Mouse (Mus musculus) neutrophil, adult 5-6 weeks (primary cell): ENCODE data around the gene Il1f6. TPM values are rescaled to one million over a fixed set of nuclear protein-coding genes. Genes with fewer than 3 reads are reported as not detected.
"Not testable (repeated sequence)": the region's sequence is repeated elsewhere in the genome, so short reads cannot be mapped to it uniquely, and the experiment has no call there.

ENCODE experiments used
- ATAC-seq: fragments of 151-379, 151-347 bp; 2 replicates; pipeline ENCODE4 v1.8.0; 2017; ENCODE audit warnings: mild to moderate bottlenecking, moderate TSS enrichment; ENCODE audit not compliant: insufficient number of reproducible peaks, poor library complexity, low FRiP score, severe bottlenecking; ENCODE audit errors: extremely low read depth
- total RNA-seq: library from RNA; stranded (forward); fragments of 200-1000 nt; gene quantifications from 2 replicates; pipeline ENCODE4 v1.2.3, GENCODE M21; 2017

Il1f6 gene
- not detected in 2 replicates for total RNA-seq

DNA sequence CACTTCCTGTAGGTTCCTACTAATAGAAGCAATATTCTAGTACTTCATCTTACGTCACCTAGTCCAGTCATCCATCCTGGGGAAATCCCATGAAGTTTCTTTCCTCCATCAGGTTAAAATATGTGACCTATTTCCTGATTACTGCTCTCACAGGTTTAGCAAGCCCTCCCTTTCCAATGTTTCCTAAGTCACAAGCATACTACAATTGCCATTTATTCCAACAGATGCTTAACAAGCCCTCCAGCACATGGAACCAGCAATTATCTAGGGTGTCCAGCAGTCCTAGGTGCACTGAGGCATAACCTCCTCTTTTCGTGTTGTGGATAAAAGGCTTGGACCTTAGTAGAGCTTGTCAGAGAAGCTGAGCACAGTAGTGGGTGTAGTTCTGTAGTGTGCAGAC, at the start of gene Il1f6:
Il1f6 (plus strand) TSS at position 301 of the 400 bp plus-strand sequence.
- ATAC-seq, result no peak

DNA sequence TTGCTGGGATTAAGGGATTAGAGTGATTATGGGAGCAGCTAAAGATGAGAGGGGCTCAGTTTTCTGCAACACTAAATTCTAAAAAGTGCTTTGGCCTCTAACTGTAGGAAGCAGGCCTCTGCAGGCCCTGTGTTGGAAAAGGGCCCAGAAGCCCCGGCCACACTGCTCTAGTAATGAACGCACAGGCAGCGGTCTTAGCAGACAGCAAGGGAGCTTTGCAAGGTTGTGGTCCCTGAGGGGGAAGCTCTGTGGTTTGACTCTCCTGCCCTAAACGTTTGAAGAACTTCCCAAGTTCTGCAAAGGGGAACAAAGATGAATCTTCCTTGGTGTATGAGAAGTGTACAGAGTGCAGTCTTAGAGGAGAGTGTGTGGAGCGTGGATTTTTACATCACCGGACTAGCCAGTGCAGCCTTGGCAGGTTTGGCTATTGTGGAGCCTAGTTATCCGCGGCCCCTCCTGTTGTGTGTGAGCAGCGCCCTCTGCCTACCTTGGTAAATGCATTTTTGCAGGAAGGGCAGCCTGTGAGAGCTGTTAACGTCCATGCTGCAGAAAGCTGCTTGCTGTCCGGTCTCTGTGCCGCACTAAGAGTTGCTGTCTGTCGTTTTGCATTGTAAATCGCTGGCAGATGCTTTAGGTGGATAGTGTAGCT, 33.4 kb upstream of the Il1f6 start:
- peak; percentile 69 for ATAC-seq

DNA sequence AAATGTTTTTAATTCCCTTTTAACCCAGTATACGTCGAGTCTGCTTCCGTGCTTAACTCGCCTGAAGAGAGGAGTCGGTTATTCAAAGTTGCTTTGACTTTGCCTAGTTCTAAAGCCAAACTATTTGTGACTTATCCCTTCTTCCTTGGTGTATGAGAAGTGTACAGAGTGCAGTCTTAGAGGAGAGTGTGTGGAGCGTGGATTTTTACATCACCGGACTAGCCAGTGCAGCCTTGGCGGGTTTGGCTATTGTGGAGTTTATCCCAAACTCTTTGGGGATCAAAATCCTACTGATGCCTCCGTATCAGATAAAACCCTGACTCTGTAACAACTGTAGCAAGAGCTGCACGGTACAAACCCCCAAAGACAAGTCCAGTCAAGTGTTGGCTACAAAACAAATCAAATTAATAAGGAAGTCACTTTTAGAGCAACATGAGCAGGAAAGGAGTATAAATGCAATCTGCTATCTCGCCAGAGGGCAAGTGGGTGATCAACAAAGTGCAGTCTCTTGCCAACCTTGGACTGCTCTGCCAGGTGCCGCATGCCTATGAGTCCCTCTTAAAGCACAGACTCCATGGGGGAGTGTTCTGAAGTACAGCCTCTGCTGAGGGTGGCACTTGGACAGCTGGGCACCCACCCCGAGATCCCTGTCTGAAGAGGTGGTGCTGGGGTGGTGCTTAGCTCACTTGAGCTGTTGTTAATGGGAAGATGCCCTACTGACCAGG, 32.6 kb upstream of the Il1f6 start:
- ATAC-seq, result not testable (repeated sequence)

DNA sequence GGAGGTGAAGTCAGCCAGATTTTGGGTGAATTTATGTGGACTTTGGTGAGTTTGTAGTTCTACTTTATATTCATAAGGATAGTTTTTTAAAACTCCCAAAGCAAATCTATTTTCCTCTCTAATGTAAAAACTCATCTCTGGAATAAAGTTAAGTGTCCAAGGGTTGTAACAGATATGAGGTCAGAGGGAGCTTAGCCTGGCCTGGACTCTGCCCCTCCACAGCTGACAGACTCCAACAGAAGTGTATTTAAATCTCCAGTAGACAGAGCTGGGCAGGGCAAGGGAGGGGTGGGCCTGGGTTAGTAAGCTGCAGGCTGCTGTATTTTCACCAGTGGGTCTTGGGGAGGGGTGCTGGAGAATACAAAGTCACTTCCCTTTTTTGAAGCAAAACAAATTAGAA, 31.1 kb upstream of the Il1f6 start:
- not testable (repeated sequence) for ATAC-seq

DNA sequence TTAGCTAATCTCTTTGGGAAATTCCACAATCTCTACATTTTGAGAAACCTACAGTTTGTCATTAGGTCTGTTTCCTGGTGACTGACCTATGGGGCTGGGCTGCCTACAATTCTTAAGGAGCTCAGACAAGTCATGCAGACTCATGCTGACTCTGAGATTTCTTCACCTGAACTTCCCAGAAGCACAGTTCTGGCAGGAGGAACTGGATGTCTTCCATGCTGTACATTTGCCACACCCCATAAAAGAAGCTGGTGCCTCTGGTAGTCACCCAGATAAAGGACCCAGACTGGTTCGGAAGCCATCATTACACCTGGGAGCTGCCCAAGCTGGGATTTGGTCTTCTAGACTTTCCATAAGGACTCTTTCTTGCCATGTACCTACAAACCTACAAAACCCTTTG, 29.0 kb upstream of the Il1f6 start, which contains the start of gene Il1f9:
Il1f9 (plus strand) TSS at position 301 of the 400 bp plus-strand sequence.
- peak; percentile 42 for ATAC-seq

DNA sequence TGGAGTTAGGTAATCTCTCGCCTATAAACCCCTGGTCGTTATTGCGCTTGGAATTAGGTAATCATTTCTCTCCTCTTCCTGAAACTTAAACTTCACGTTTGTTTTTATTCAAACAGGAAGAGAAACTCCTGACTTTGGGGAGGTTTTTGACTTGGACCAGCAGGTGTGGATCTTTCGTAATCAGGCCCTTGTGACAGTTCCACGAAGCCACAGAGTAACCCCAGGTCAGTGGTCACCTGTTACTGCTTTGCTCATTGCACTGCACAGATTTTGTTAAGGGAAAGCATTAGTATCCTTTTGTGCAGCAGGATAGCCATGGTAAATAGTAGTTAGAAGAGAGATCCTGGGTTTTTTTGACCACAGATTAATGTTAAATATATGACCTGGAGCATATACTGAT, 27.6 kb upstream of the Il1f6 start:
- ATAC-seq, result no peak

DNA sequence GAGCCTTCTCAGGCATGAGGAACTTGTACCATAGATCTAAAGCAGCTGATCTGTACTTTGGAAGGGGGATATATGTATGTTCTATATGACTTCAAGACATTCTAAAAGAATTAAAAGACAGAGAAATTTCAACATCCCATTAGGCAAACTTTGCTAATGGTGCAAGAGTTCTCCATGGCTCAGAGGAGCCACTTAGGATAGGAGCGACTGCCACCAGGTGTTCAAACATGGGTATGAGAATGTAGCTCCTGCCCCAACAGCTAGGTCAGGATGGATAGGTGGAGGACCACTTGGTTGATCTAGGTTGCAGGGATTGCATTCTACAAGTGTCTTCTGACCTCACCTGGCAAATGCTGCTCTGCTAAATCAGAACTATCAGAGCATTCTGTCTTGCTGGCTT, 27.0 kb upstream of the Il1f6 start:
- ATAC-seq, result peak; percentile 80

DNA sequence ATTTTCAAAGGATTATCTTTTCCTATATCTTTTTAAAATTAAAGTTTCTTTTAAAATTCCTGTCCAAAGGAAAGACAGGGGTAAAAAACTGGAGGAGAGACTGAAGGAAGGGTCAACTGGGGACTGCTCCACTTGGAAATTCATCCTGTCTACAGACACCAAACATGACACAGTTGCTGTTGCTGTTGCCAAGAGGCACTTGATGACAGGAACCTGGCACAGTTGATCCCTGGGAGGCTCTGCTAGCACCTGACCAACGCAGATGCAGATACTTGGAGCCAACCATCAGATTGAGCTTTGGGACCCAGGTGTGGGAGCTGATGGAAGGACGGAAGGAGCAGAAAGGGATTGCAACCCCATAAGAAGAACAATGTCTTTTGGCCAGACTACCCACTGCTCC, 12.0 kb downstream of the Il1f6 start:
- ATAC-seq, result no peak

DNA sequence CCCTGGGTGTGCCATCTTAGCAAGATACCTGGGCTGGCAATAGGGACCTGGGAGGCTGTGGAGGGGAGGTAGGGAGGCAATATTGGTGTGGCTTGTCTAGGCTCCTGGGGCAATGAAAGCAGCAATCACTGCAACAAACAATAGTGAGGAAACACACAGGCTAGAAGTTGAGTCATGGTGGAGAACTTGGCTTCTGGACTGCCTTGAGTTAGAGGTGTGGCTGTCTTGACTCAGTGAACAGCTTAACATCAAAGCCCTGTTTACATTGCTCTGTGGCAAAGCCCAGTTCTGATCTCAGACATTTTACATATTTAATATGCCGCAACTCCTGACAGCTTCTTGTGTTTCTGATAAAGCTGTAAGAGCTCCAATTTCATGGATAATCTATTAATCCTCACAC, 52.3 kb downstream of the Il1f6 start:
- no peak for ATAC-seq

DNA sequence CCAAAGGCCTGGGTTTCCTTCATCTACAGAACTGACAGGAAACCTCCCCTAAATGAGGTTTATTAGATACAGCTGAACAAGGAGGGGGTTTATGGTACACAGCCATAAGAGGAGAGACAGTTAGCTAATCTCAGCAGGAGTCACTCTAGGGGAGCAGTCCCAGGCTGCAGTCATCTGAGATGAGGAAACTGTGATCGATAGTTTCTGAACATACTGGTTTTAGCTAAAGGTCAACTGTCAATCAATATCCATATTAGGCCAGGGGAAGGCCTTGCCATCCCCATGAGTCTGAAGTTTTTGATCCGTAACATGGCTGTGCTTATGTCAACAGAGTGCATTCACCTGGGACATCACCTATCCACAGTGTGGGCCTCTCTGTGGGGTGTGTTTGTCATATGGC, 58.4 kb downstream of the Il1f6 start:
- ATAC-seq, result no peak

DNA sequence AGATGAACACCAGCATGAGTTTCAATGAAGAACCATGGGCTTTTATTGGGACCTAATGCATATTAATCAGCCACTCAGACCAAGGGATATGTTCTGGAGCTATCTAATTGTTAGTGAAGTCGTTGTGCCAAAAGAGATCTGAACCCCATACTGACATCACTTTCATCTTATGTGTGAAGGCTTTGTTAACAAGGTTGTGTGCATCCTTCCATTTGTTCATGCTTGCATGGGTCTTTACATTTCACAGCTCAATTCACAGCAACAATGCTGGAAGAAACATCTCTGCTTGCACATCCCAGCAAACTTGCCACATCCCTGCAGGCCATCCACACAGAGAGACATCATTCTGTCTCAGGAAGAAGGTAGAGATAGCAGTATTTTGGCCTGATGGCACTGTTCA, 59.9 kb downstream of the Il1f6 start:
- ATAC-seq, result no peak

Other genes with a start within 250 kb of the Il1f6 start
- gene Hnmt, start 166.0 kb upstream of the Il1f6 start, total RNA-seq, result 50.7 and 62.1 TPM in 2 replicates
- not detected in 2 replicates for gene Tbpl2, start 118.8 kb upstream of the Il1f6 start, total RNA-seq
- gene Il1f8, start 62.3 kb upstream of the Il1f6 start, total RNA-seq, result not detected in 2 replicates
- 318 and 323 TPM in 2 replicates for gene Il1f9, start 28.9 kb upstream of the Il1f6 start, total RNA-seq
- gene Il1f5, start 61.5 kb downstream of the Il1f6 start, total RNA-seq, result not detected in 2 replicates
- not detected in 2 replicates for gene Il1f10, start 75.8 kb downstream of the Il1f6 start, total RNA-seq
- gene Il1rn, start 121.4 kb downstream of the Il1f6 start, total RNA-seq, result 188 TPM in 2 replicates
- 132 and 154 TPM in 2 replicates for gene Psd4, start 152.2 kb downstream of the Il1f6 start, total RNA-seq